Mouse (Mus musculus) small intestine, adult 2 months (tissue): ENCODE data around the gene Paip2b. TPM values are rescaled to one million over a fixed set of nuclear protein-coding genes. Genes with fewer than 3 reads are reported as not detected.

Experiments
- H3K27ac ChIP-seq: fragments of 200-500 bp; 2 replicates; pipeline ENCODE4 v1.5.1; 2012; ENCODE audit warnings: low read depth, low read length, control low read depth, inconsistent platforms; ENCODE audit not compliant: insufficient read depth
- H3K27me3 ChIP-seq: fragments of 200-500 bp; 2 replicates; pipeline ENCODE4 v1.6.1; 2012; ENCODE audit warnings: mild to moderate bottlenecking, moderate library complexity, low read length, inconsistent platforms; ENCODE audit not compliant: control insufficient read depth, insufficient read depth
- H3K36me3 ChIP-seq: fragments of 200-500 bp; 2 replicates; pipeline ENCODE4 v1.6.1; 2012; ENCODE audit warnings: mild to moderate bottlenecking, low read length, control low read depth, inconsistent platforms; ENCODE audit not compliant: control insufficient read depth, insufficient read depth
- H3K4me1 ChIP-seq: fragments of 200-500 bp; 2 replicates; pipeline ENCODE4 v1.6.1; 2012; ENCODE audit warnings: low read length, inconsistent platforms, mixed read lengths; ENCODE audit not compliant: control insufficient read depth, insufficient read depth, insufficient read length
- H3K4me3 ChIP-seq: fragments of 200-500 bp; 2 replicates; pipeline ENCODE4 v1.5.1; 2012; ENCODE audit warnings: low read depth, mild to moderate bottlenecking, control low read depth, inconsistent platforms, low read length, moderate library complexity
- CTCF ChIP-seq: fragments of 200-500 bp; IDR thresholded peaks from 2 replicates; pipeline ENCODE4 v1.5.1; 2012; ENCODE audit warnings: low read depth, mild to moderate bottlenecking, control low read depth, inconsistent platforms, low read length, moderate library complexity, mixed read lengths; ENCODE audit not compliant: insufficient replicate concordance, insufficient read length; ENCODE audit errors: extremely low read depth
- POLR2A ChIP-seq: fragments of 200-500 bp; IDR thresholded peaks from 2 replicates; pipeline ENCODE4 v1.6.1; 2012; ENCODE audit warnings: low read depth, mild to moderate bottlenecking, control low read depth, inconsistent platforms, low read length, moderate library complexity
- WGBS: fragments of 180-500 bp; shearing (Covaris S2); methylation state at CpG from one replicate; pipeline ENCODE4 v1.1.7; 2018; 5-methylcytosine and 5-hydroxymethylcytosine counted together
- polyA plus RNA-seq: library from polyadenylated mRNA; depleted of rRNA; stranded (reverse); fragments of >200 nt; gene quantifications from 2 replicates; pipeline ENCODE4 v1.2.3, GENCODE M21; 2012

Gene Paip2b
- polyA plus RNA-seq, 1 experiment = 1.4 TPM

- H3K4me3 ChIP-seq = no peak overlapping the region
- H3K27ac ChIP-seq = no peak overlapping the region
- WGBS = 89% methylated on average over 7 of the region's 7 CpGs
- H3K4me1 ChIP-seq = peaks cover 5% of the 10 kb centered on the region; the same call in 1 of the 2 replicates
- TF ChIP-seq CTCF = no peak
- TF ChIP-seq POLR2A = no peak
- peaks cover 1% of the 10 kb centered on the region for H3K36me3 ChIP-seq
- H3K27me3 ChIP-seq = no peaks in the 10 kb centered on the region
Measured at GRCm38 (mm10) chr6:83778306-83778705, 53.2 kb downstream of the Paip2b start.

GRCm38 (mm10) chr6:83775638-83776293 is 55.8 kb downstream of the Paip2b start, which contains the start of gene Tex261:
TSS of gene Tex261 (minus strand) at chr6:83775813.
- Histone ChIP-seq H3K4me3 (peak within 1 kb of the TSS; percentile 94), H3K27me3 (no peaks in the 10 kb centered on the region), H3K36me3 (peaks cover 13% of the 10 kb centered on the region), H3K27ac (peak within 1 kb of the TSS; percentile 93), H3K4me1 (peaks cover 5% of the 10 kb centered on the region; the same call in 1 of the 2 replicates)
- under 1% methylated on average over 45 of the region's 45 CpGs for WGBS
- peak; percentile 84 for TF ChIP-seq CTCF
- peak; percentile 79 for TF ChIP-seq POLR2A

- TF ChIP-seq POLR2A = no peak
- no peak for TF ChIP-seq CTCF
- H3K36me3 ChIP-seq = peaks cover 14% of the 10 kb centered on the region
- H3K4me1 ChIP-seq = peaks cover 5% of the 10 kb centered on the region; the same call in 1 of the 2 replicates
- H3K27me3 ChIP-seq = no peaks in the 10 kb centered on the region
- peak overlapping the region; percentile 78 for H3K27ac ChIP-seq
- H3K4me3 ChIP-seq = peak overlapping the region; percentile 94
- 0% methylated on average over 14 of the region's 14 CpGs for WGBS
Measured at GRCm38 (mm10) chr6:83774781-83775563, 56.6 kb downstream of the Paip2b start.

- Histone ChIP-seq H3K27ac (peak overlapping the region; percentile 78), H3K4me3 (peak overlapping the region; percentile 94; the same call in 1 of the 2 replicates), H3K4me1 (peaks cover 5% of the 10 kb centered on the region; the same call in 1 of the 2 replicates), H3K27me3 (no peaks in the 10 kb centered on the region), H3K36me3 (peaks cover 21% of the 10 kb centered on the region)
- whole genome bisulfite sequencing = 23% methylated on average over 9 of the region's 9 CpGs
- TF ChIP-seq POLR2A (no peak), CTCF (no peak)
Measured at GRCm38 (mm10) chr6:83774126-83774525, 57.4 kb downstream of the Paip2b start.

- no peak overlapping the region for H3K27ac ChIP-seq
- peaks cover 3% of the 10 kb centered on the region; the same call in 1 of the 2 replicates for H3K4me1 ChIP-seq
- no peak overlapping the region for H3K4me3 ChIP-seq
- H3K27me3 ChIP-seq = no peaks in the 10 kb centered on the region
- TF ChIP-seq CTCF (no peak), POLR2A (no peak)
- H3K36me3 ChIP-seq = peaks cover 29% of the 10 kb centered on the region
- 56% methylated on average over 5 of the region's 5 CpGs for WGBS
Measured at GRCm38 (mm10) chr6:83768485-83768884, 63.1 kb downstream of the Paip2b start.

- peaks cover 23% of the 10 kb centered on the region for H3K36me3 ChIP-seq
- H3K27me3 ChIP-seq = no peaks in the 10 kb centered on the region; the same call in 1 of the 2 replicates
- no peak for TF ChIP-seq POLR2A
- no peak for TF ChIP-seq CTCF
- no peak overlapping the region for H3K27ac ChIP-seq
- H3K4me3 ChIP-seq = no peak overlapping the region
- 68% methylated on average over 3 of the region's 3 CpGs for WGBS
- H3K4me1 ChIP-seq = peaks cover 9% of the 10 kb centered on the region
Measured at GRCm38 (mm10) chr6:83766982-83767381, 64.6 kb downstream of the Paip2b start.
